Mouse (Mus musculus) CD4-positive, CD25-positive, alpha-beta regulatory T cell, adult 9 weeks (primary cell): ENCODE measurements around the gene Tor1a. TPM values are rescaled to one million over a fixed set of nuclear protein-coding genes. Genes with fewer than 3 reads are reported as not detected.

Experiments
- polyA plus RNA-seq: library from polyadenylated mRNA; unstranded; fragments of 100-300 nt; shearing (Covaris generic); gene quantifications from one replicate; pipeline ENCODE4 v1.2.1, GENCODE M21; 2017

Gene Tor1a
- 57.2 TPM for polyA plus RNA-seq

DNA sequence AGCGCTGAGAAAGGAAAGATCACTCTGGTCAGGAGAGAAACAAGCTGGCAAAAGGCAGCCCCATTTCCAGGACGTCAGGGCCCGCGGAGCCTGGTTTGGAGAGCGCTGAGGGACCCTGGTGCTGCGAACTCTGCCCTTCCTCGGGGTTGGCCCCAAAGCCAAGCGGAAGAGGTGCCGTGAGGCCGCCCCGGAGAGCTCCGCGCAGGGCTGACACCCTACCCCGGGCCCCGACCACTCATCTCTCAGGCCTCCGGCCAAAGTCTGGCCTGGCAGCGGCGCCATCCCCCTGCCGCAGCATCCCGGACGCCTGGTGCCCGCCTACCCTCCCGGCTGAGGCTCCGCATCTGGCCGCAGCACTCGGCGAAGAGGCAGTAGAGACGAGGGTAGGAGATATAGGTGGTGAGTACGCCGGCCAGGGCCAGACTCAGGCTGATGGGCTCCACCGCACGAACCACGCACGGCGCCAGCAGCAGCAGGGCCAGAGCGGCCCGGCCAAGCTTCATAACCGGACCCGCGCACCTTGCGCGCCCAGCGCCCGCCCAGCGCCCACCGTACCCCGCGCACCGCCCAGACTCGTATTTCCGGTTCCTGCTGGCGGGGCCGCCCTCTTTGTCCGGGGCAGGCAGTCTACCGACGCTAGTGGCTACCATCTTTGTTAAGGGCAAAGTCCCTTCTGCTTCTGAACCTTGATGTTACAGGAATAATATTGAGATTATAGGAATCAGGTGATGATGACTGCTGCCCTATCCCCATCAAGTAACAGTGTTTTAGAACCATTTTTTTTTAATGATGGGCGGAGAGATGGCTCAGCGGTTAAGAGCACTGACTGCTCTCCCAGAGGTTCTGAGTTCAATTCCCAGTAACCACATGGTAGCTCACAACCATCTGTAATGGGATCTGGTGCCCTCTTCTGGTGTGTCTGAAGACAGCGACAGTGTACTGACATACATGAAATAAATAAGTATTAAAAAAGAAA is at the start of gene Tor1a:
Gene Tor1a, minus strand, starts transcription at position 582 of the 976 bp plus-strand sequence.

DNA sequence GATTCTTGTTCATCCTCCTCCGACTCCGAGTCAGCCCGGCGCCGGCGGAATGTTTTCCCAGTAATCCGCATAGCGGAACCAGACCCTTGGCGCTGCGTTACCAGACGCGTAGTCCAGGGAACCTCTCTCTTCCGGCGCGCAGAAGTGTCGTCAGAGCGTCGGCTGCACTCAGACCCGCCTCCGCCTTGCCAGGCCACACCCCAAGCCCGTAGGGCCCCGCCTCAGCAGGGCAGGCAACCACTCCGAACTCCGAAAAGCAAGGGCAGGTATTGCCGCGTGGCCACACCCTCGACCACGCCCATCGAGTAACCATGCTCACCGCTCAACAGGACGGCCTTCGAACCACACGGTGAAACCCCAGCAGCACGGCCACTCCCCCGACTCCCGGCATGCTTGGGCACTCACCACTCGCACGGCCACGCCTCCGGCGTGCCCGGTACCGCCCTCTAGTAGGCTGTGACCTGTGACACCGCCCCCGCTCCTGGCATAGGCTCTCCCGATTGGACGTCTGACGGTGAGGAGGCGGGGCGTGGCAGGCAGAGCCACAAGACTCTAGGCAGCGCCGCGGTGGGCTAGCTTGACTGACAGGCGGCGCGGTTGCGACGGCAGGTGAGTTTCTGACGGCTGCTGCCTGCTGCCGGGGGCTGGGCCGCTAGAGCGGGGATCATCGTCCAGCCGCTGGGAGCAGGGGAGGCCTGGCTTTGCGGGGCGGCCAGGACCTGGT is 14.2 kb upstream of the Tor1a start, which contains the start of the genes BC005624 and Usp20:
Gene BC005624, minus strand, starts transcription at position 412 of the 724 bp plus-strand sequence.
Gene Usp20, plus strand, starts transcription at position 490 of the 724 bp plus-strand sequence.

DNA sequence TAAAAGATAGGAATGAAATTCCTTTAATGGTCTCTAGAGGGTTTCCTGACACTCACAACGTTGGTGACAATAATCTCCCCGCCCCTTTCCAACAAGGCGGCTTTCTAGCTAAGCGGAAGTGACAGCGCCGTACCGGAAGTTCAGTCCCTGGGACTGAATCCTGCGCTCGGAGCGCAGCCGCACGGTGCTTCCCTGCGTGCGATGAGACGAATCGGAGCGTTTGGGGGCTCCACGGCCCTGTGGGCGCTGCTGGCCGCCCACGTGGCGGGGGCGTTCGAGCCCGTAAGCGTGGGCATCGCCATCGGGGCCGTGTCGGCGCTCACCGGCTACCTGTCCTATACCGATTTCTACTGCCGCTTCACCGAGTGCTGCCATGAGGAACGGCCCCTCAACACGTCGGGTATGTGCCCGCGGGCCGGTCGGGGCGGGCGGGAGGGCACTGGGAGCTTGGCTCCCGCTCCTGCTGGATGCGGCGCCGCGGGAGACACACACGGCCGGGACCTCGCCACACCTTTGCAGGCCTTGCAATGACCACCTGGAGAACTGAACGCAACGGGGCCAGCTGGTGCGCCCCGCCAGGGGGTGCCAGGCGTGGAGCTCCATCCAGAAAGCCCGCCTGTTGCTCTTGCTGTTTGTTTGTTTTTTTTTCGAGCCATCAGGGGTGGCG is 14.8 kb downstream of the Tor1a start, which contains the start of gene Tor1b:
Gene Tor1b, plus strand, starts transcription at position 136 of the 667 bp plus-strand sequence.

DNA sequence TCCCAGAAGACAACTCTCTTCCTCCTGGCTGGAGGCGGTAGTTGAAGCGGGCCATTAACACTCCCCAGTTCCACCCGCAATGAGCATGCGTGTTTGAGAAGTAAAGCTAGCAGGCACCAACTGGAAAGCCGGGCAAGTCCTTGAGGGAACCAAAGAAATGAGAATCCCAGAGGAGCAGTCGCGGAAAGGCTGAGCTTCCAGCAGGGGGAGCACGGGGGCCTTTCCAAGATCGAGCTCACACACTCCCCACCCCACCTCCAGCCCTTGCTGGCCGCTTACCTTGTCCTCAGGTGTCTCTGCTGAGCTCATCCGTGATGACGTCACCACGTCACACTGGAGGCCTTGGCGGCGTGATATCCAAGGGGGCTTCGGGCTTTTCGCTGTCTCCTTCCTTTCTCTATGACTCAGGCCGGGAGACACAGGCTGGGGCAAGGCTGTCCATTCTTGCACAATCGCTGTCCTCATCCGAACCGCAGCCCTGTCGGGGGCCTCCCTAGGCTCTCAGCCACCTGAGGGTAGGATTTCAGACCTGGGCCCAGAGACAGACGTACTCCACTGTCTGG is 38.2 kb downstream of the Tor1a start, which contains the start of gene Ptges:
Gene Ptges, minus strand, starts transcription at position 381 of the 563 bp plus-strand sequence.

Other genes with a start within 250 kb of the Tor1a start
- gene 1700001O22Rik, start 164.3 kb downstream of the Tor1a start, polyA plus RNA-seq: not detected
- gene Ntmt1, start 160.1 kb downstream of the Tor1a start, polyA plus RNA-seq: 47.4 TPM
- gene Asb6, start 137.6 kb downstream of the Tor1a start, polyA plus RNA-seq: 69.6 TPM
- gene Prrx2, start 133.0 kb downstream of the Tor1a start, polyA plus RNA-seq: not detected
- not detected for gene Ptges, start 38.1 kb downstream of the Tor1a start, polyA plus RNA-seq
- 24.8 TPM for gene Tor1b, start 15.0 kb downstream of the Tor1a start, polyA plus RNA-seq
- 89.9 TPM for gene BC005624, start 14.3 kb upstream of the Tor1a start, polyA plus RNA-seq
- gene Usp20, start 14.3 kb upstream of the Tor1a start, polyA plus RNA-seq: 34.7 TPM
- gene Fnbp1, start 174.1 kb upstream of the Tor1a start, polyA plus RNA-seq: 141 TPM
- 71.4 TPM for gene Gpr107, start 184.4 kb upstream of the Tor1a start, polyA plus RNA-seq